Mouse (Mus musculus) heart, adult 18-20 months (tissue): ENCODE results near the gene Gm43738. TPM values are rescaled to one million over a fixed set of nuclear protein-coding genes. Genes with fewer than 3 reads are reported as not detected.

Experiments used
- total RNA-seq, 2 experiments: library from RNA; stranded (reverse); gene quantifications; 2 replicates each; pipeline ENCODE4 v1.2.3; 2021

Gm43738 gene
- total RNA-seq, 2 experiments from 2014 or later: not detected

Other genes starting within 250 kb of the Gm43738 start
- 10 to 100 TPM; 12.9 to 13.4 TPM for gene Msto1, start 187.1 kb downstream of the Gm43738 start, total RNA-seq
- gene Ash1l, start 150.5 kb downstream of the Gm43738 start, total RNA-seq: 10 to 100 TPM; 37.3 to 40.2 TPM
- 100 to 1,000 TPM; 146 to 156 TPM for gene Dap3, start 149.9 kb downstream of the Gm43738 start, total RNA-seq
- gene Rusc1, start 7.8 kb downstream of the Gm43738 start, total RNA-seq: 10 to 100 TPM; 25.9 to 30.0 TPM
- 10 to 100 TPM; 24.2 to 25.6 TPM for gene Fdps, start 860 bp upstream of the Gm43738 start, total RNA-seq
- not detected for gene Pklr, start 35.0 kb upstream of the Gm43738 start, total RNA-seq
- gene Hcn3, start 59.1 kb upstream of the Gm43738 start, total RNA-seq: under 1 TPM; 0.30 to 0.62 TPM
- 10 to 100 TPM; 14.3 to 17.8 TPM for gene Clk2, start 63.7 kb upstream of the Gm43738 start, total RNA-seq
- 10 to 100 TPM; 46.2 to 50.2 TPM for gene Scamp3, start 76.4 kb upstream of the Gm43738 start, total RNA-seq
- gene Fam189b, start 82.0 kb upstream of the Gm43738 start, total RNA-seq: 1 to 10 TPM; 3.7 to 4.7 TPM
- gene Gba, start 101.8 kb upstream of the Gm43738 start, total RNA-seq: 10 to 100 TPM; 18.3 to 19.6 TPM
- 1 to 10 TPM; 2.8 to 5.8 TPM for gene Thbs3, start 114.1 kb upstream of the Gm43738 start, total RNA-seq
- gene Mtx1, start 126.0 kb upstream of the Gm43738 start, total RNA-seq: 10 to 100 TPM; 60.3 to 61.5 TPM
- 1 to 10 TPM in 1 of 2 experiments, under 1 TPM in 1; 0.40 to 2.1 TPM for gene Muc1, start 128.0 kb upstream of the Gm43738 start, total RNA-seq
- gene Krtcap2, start 144.9 kb upstream of the Gm43738 start, total RNA-seq: 10 to 100 TPM; 64.8 to 89.2 TPM
- under 1 TPM; 0.37 to 0.98 TPM for gene Trim46, start 145.2 kb upstream of the Gm43738 start, total RNA-seq
- gene Dpm3, start 158.3 kb upstream of the Gm43738 start, total RNA-seq: 10 to 100 TPM; 54.1 to 54.7 TPM
- gene Slc50a1, start 169.5 kb upstream of the Gm43738 start, total RNA-seq: 10 to 100 TPM; 15.6 to 21.6 TPM
- 10 to 100 TPM; 22.5 to 23.8 TPM for gene Efna1, start 180.0 kb upstream of the Gm43738 start, total RNA-seq
- gene Efna3, start 221.9 kb upstream of the Gm43738 start, total RNA-seq: not detected
- gene Efna4, start 236.9 kb upstream of the Gm43738 start, total RNA-seq: under 1 TPM in 1 of 2 experiments, not detected in 1; 0.28 TPM
- gene Adam15, start 248.9 kb upstream of the Gm43738 start, total RNA-seq: 10 to 100 TPM; 45.5 to 47.0 TPM